Mouse (Mus musculus) layer of hippocampus, adult 2 months (tissue): ENCODE results near the gene Scn5a. TPM values are rescaled to one million over a fixed set of nuclear protein-coding genes. Genes with fewer than 3 reads are reported as not detected.

Source experiments
- DNase-seq, 2 experiments: peaks; one replicate each; pipeline ENCODE4 v3.0.0; 2022; ENCODE audit warnings: low spot score in 2 of 2
- H3K27ac ChIP-seq: fragments of 200-600 bp; 2 replicates; pipeline ENCODE4 v1.8.1; 2022
- H3K4me3 ChIP-seq: fragments of 200-600 bp; 2 replicates; pipeline ENCODE4 v1.8.1; 2022; ENCODE audit warnings: mild to moderate bottlenecking
- CTCF ChIP-seq: fragments of 200-600 bp; conservative IDR thresholded peaks from 2 replicates; pipeline ENCODE4 v1.8.1; 2022; ENCODE audit warnings: antibody characterized with exemption, mild to moderate bottlenecking, moderate library complexity
- total RNA-seq, 2 experiments: library from RNA; stranded (reverse); gene quantifications; 2 replicates each; pipeline ENCODE4 v1.2.3; 2021

Scn5a gene
- total RNA-seq, 2 experiments from 2014 or later, result 0.86 to 0.97 TPM

DNA sequence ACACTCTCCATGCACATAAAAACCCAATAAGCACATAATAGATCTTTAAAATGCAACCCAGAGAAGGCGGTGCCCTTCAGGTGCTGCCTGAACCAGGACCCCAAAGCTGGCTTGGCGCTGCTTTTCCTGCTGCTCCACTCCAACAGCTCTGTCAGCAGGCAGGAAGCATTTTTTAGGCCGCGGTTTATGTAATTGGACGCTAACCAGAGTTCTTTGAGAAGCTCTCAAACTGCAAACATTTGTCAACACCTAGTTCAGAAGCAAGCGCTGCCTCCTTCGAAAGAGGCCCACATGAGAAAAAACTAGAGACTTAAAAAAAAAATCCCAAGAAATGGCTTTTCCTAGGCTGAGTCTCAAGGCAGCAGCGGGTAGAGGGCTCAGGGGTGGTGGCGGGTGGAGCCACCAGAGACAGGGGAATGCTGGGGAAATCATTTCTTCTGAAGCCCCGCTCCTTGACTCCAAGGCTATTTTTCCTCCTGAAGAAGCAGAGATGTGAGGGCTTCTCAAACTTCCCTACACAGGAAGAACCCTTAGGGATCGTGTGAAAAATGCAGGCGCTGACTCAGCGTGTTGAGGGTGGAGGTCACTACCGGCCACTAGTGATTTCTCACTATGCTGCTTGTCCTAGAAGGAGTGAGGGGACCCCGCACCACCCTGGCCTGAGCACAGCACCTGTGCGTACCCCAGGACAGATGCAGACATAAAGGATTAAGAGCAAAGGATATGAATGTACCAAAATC, 19.1 kb downstream of the Scn5a start:
- Histone ChIP-seq H3K4me3 (no peak overlapping the region), H3K27ac (no peak overlapping the region)
- DNase-seq, result no peak
- no peak for TF ChIP-seq CTCF

DNA sequence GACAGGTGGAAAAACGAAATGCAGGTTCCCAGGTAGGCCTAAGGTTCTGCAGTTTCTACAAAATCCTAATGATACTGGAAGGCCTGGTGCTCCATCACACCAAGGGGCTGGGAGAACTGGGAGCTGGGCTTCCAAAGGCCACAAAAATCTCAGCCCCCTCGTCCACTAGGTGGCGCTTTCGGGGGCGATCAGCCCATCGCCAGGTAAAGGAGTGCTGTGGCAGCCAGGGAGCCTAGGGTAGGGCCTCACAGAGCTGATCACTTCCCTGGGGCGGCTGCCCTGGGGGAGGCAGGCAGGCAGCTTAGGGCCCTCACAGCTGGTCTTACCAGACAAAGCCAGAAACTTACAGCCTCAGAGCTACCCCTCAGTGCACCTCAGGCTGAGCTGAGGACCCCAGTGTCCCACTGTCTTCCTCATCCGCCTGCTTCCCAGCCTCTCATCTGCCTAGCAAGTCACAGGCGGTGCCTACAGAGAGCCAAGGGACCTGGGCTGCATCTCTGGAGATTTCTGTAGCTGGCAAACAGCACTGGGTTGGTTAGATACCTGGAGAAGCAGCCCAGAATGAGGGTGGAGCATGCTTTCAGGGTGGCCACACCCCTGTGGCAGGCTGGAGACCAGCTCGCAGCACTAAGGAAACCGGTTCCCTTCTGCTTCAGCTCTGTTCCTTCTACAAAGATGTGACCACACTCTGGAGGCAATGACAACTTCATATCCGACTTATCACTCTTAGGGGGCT, 20.5 kb downstream of the Scn5a start:
- peak in 1 of 2 experiments; percentile 65 for DNase-seq
- H3K4me3 ChIP-seq, result no peak overlapping the region
- H3K27ac ChIP-seq, result no peak overlapping the region
- TF ChIP-seq CTCF, result peak; percentile 85

DNA sequence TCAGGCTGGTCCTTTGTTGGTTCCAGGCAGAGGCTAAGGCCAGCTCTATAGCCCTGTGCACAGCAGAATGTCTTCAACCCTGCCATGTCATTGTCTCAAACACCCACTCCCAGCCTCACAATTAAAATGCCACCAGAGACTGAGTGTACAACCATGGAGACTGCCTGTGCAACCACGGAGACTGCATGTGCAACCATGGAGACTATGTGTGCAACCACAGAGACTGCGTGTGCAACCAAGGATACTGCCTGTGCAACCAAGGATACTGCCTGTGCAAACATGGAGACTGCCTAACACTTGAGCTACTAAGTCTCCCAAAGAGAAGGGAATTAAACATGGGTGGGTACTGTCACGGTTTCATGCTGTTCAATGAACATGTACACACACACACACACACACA, 22.8 kb downstream of the Scn5a start:
- DNase-seq, result no peak
- no peak overlapping the region for H3K4me3 ChIP-seq

DNA sequence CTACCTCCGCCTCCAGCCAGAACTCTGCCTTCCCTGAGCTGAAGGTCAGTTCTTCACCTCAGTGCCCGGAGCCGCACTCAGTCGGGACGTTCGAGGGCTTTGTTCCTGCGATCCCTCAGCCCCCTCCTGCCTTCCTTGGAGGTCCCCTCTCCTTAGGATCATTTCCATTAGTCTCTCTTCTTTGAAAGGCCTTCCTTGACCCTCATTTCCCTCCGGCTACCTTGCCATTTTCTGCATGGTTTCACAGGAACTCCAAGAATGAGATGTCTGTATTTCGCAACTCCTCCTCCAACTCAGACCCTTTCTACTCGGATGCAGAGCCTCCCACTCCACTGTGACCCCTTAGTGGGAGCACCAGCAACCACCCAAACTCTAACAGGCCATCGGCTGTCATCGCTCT, 31.3 kb downstream of the Scn5a start:
- H3K27ac ChIP-seq, result no peak overlapping the region
- H3K4me3 ChIP-seq, result no peak overlapping the region
- no peak for TF ChIP-seq CTCF
- no peak for DNase-seq

More for the DNA sequence above, 22.8 kb downstream of the Scn5a start:
- TF ChIP-seq CTCF, result no peak
- no peak overlapping the region for H3K27ac ChIP-seq

DNA sequence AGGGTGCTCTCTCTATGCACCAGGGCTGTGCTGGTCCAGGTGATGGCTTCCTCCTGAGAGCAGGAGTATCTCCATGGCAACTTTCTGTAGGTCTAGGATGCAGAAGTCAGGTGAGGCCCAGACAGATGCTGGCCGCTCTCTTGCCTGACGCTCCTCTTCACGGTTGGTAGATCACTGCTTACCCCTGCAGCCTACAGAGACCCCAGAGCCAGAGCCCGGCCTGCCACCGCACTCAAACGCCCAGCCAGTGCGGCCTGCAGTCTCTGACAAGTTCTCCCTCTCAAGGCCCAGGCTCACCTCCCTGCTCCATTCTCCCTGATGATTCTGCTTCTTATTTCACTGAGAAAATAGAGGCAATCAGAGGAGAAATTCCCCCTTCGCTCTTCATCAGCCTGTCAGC, 31.7 kb downstream of the Scn5a start:
- Histone ChIP-seq H3K27ac (no peak overlapping the region), H3K4me3 (no peak overlapping the region)
- no peak for TF ChIP-seq CTCF
- DNase-seq, result no peak

DNA sequence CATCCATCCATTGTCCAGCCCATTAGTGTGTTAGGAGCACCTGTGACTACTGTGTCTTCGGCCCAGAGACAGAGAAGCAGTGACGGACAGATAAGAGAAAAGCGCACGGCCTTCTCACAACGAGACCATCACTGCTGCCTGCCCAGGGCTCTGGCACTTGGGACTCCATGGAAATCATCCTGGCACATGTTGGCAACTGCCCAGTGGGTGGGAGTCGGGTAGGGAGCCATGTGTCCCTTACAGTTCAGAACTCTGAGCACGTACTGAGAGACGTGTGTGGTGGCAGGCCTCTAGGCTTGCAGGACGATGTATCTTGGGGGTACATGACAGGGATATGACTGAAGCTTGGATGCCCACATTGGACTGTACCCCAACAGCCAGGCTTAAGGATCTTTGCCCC, 38.1 kb downstream of the Scn5a start:
- no peak for TF ChIP-seq CTCF
- no peak for DNase-seq
- no peak overlapping the region for H3K27ac ChIP-seq
- no peak overlapping the region for H3K4me3 ChIP-seq

DNA sequence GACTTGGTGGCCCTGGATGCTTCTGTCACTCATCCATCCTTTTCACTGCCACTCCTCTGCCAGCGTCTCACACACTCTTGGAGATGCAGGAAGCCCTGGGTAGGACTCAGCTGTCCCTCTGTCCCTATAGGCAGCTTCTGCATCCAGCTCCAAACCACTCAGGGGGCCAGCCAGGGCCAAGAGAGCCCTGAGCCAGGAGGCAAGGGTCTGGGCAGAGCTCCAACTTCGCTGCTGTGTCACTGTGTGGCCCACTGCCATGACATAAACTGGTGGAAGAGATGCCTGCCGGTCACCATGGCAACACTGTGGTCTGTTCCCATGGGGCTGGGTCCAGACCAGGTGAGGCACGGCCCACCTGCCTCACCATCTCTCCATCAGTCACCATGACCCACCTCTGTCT, 41.0 kb downstream of the Scn5a start:
- no peak for DNase-seq
- Histone ChIP-seq H3K4me3 (no peak overlapping the region), H3K27ac (no peak overlapping the region)
- TF ChIP-seq CTCF, result no peak

DNA sequence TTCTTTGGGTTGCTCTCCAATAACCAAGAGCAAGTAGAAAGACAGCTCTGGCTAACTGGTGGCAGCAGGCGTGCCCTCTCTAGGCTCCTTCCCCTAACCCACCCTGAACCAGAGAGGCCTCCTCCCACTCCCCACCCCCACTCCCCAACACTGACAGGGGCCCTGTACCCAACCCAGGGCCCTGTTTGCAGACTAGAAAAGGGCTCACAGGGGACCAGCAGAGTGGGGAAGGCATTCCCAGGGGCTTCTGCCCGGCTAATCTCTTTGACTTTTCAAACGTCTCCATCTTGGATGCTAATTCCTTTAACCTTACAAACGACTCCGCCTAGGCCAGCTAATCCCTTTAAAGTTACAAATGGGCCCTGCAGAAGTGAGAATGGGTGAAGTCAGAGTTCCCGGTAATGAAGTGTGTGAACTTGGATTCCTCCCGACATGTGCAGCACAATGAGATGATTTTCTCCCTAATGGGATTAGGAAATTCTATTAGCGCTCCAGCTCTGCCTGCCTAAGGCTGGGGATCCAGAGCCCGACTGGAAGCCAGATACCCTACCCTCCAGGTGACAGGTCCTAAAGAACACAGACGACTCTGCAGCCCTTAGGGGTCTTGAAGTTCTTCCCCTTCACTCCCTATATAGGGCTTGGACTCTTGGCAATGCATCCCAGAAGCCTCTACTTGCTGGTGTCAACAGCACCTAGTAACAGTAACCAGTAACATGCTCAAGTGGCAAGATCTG, 47.0 kb downstream of the Scn5a start:
- no peak for TF ChIP-seq CTCF
- no peak for DNase-seq
- H3K27ac ChIP-seq, result no peak overlapping the region
- H3K4me3 ChIP-seq, result no peak overlapping the region

DNA sequence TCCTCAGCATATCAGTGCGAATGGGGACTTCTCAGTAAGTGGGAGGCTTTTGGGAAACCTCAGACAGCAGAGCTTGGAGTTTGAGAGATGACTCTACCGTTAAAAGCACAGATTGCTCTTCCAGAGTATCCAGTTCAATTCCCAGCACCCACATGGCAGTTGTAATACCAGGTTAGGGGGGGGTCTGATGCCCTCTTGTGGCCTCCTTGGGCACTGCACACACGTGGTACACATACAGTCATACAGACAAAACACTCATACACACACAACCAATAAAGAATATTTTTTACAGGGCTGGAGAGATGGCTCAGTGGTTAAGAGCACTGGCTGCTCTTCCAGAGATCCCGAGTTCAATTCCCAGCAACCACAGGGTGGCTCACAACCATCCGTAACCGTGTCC, 54.3 kb downstream of the Scn5a start:
- peak; percentile 28; the same call in 1 of the 2 replicates for TF ChIP-seq CTCF
- DNase-seq, result no peak
- no peak overlapping the region for H3K4me3 ChIP-seq
- no peak overlapping the region for H3K27ac ChIP-seq

DNA sequence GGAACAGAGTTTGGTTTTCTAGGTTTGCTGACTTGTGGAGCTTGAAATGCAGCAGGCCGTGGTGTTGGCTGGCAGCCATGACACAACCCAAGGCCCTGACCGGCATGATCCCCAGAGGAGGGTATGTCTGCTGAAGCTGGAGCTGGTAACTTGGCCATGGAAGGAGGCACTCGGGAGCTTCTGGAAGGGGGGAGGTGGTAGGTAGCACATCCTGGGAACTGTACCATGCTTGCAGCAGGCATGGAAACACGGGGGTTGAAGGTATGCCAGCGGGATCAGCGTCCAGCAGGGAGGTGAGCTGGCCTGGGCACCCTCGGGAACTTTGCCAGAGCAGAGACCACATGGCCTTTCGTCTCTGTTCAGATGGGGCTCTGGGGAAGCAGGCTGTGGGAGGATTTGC, 55.5 kb downstream of the Scn5a start:
- Histone ChIP-seq H3K4me3 (no peak overlapping the region), H3K27ac (no peak overlapping the region)
- DNase-seq, result no peak
- TF ChIP-seq CTCF, result no peak

DNA sequence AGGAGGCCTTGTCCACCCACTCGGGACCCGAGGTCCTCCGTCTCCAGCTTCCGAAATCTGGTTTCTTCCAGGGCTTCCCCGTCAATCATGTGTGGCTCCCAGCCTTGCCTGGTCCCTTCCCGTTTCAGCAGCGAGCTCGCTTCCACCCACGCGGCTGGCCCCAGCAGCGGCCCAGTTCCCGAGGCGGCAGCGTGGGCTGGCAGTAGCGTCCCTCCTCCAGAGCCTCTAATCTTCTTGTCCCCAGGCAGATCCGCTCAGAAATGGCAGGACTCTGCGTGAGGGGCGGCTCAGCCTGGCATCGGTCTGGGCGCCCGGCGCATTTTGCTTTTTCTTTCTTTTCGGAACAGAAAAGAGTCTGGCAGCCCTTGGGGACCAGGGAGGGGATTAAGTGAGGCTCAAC, 59.7 kb downstream of the Scn5a start:
- DNase-seq, result no peak
- no peak overlapping the region for H3K27ac ChIP-seq
- no peak for TF ChIP-seq CTCF
- no peak overlapping the region; the same call in 1 of the 2 replicates for H3K4me3 ChIP-seq

DNA sequence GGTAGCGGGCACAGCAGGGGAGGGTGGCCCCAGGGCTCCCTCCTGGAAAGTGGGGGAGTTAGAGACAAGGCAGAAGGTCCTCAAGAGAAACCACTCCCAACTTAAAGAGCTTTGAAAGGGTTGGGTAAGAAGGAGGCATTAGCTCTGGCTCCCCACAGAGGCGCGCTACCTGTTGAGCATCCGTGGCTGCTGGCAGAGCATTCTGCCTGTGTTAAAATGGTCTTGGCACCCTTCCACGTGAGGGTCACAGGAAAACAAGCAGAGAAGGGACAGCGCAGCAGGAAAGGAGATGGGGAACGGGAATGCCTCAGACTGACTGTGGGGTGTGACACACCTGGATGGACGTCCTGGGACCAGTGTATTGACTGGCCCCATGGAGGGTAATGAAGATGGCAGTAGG, 60.6 kb downstream of the Scn5a start:
- no peak for DNase-seq
- Histone ChIP-seq H3K4me3 (no peak overlapping the region), H3K27ac (no peak overlapping the region)
- no peak for TF ChIP-seq CTCF

DNA sequence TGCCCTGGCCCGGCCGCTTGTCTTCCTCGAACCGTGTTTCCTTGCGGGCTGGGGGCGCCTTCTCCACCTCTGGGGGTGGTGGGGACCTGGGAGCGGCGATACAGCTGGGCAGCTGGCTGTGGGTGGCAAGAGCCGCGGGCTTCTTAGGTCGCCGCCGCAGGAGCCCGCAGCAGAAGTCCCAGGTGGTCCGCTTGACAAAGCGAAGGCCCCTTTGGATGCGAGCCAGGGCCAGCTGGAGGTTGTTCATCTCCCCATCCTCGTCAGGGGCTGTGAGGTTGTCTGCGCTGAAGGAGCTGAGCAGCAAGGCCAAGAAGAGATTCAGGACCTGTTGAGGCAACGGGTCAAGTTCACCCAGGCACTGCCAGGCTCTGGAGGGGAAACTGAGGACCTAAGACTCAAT, 61.3 kb downstream of the Scn5a start:
- Histone ChIP-seq H3K4me3 (no peak overlapping the region), H3K27ac (no peak overlapping the region)
- no peak for TF ChIP-seq CTCF
- no peak for DNase-seq
